Mouse (Mus musculus) 416B (cell line): ENCODE measurements at regions not wholly inside any gene's neighbourhood (a gene's known extent, or its start where the extent isn't known, plus 50 kb on each side); places are given as distances from the start of the nearest gene placed in this dataset.

Source experiments
- DNase-seq: peaks from one replicate; pipeline ENCODE4 v3.0.0; 2011; ENCODE audit warnings: low read depth

GRCm38 (mm10) chr8:26689479-26690177 is 287.5 kb upstream of the Zfp703 start:
- DNase-seq, result peak; percentile 3

GRCm38 (mm10) chr8:26690178-26690735 is 286.9 kb upstream of the Zfp703 start:
- DNase-seq, result no peak

GRCm38 (mm10) chr8:26697579-26698084 is 279.5 kb upstream of the Zfp703 start:
- DNase-seq, result no peak

- no peak for DNase-seq
These were observed 278.5 kb upstream of the Zfp703 start for GRCm38 (mm10) chr8:26698580-26698979.

- no peak for DNase-seq
These were observed 270.9 kb upstream of the Zfp703 start for GRCm38 (mm10) chr8:26706048-26706767.

- no peak for DNase-seq
These were observed 270.4 kb upstream of the Zfp703 start for GRCm38 (mm10) chr8:26706768-26707156.

- no peak for DNase-seq
These were observed 263.3 kb upstream of the Zfp703 start for GRCm38 (mm10) chr8:26713836-26714235.

GRCm38 (mm10) chr8:26714714-26715113 is 262.4 kb upstream of the Zfp703 start:
- DNase-seq, result no peak

GRCm38 (mm10) chr8:26718409-26719355 is 258.4 kb upstream of the Zfp703 start:
- DNase-seq, result no peak

GRCm38 (mm10) chr8:26722766-26723165 is 254.4 kb upstream of the Zfp703 start:
- no peak for DNase-seq

GRCm38 (mm10) chr8:26724628-26725027 is 252.5 kb upstream of the Zfp703 start:
- DNase-seq, result no peak

- DNase-seq, result no peak
These were observed 251.6 kb upstream of the Zfp703 start for GRCm38 (mm10) chr8:26725521-26725920.

GRCm38 (mm10) chr8:26729351-26729750 is 247.8 kb upstream of the Zfp703 start:
- no peak for DNase-seq

- no peak for DNase-seq
These were observed 246.0 kb upstream of the Zfp703 start for GRCm38 (mm10) chr8:26731111-26731510.

- DNase-seq, result no peak
These were observed 232.7 kb upstream of the Zfp703 start for GRCm38 (mm10) chr8:26744424-26744823.

GRCm38 (mm10) chr8:26746811-26747210 is 230.3 kb upstream of the Zfp703 start:
- DNase-seq, result no peak

GRCm38 (mm10) chr8:26747241-26747972 is 229.7 kb upstream of the Zfp703 start:
- no peak for DNase-seq

- no peak for DNase-seq
These were observed 228.8 kb upstream of the Zfp703 start for GRCm38 (mm10) chr8:26748161-26748971.

- no peak for DNase-seq
These were observed 228.2 kb upstream of the Zfp703 start for GRCm38 (mm10) chr8:26748972-26749291.

GRCm38 (mm10) chr8:26750120-26750519 is 227.0 kb upstream of the Zfp703 start:
- no peak for DNase-seq

- DNase-seq, result no peak
These were observed 225.5 kb upstream of the Zfp703 start for GRCm38 (mm10) chr8:26751651-26752050.
